Mouse (Mus musculus): ENCODE data around the gene Cds1. TPM values are rescaled to one million over a fixed set of nuclear protein-coding genes. Genes with fewer than 3 reads are reported as not detected.

The Cds1 gene
- total and polyA plus RNA-seq, 3 experiments: not detected

DNA sequence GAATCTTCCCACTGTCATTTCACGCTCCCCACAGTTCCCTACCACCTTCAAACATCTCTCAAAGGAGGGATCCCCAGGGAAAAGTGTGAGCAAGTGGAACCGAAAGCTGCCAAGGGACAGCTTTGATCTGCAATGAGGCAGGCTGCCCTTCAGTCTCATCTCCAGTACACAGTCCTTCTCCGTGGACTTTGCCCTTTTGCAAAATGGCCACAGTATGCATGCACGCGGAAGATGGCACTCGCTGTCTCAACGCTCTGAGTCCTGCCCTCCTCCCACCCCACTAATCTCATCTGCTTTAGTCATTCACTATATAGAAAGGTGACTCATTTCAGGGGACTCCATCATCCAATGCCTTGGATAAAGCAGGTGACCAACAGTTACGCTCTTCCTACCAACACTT lies 81.0 kb downstream of the Cds1 start:
- TF ChIP-seq JUND (IDR thresholded peaks at IDR 0.05; ENCODE audit: low read depth, low read length): no peak
- no peak for TF ChIP-seq TBP (IDR thresholded peaks at IDR 0.05; ENCODE audit: low read depth, low read length)
- no peak for TF ChIP-seq ELF1 (IDR thresholded peaks at IDR 0.05; ENCODE audit: low read depth, low read length)
- no peak for TF ChIP-seq MAX (IDR thresholded peaks at IDR 0.05; ENCODE audit: low read length)
- TF ChIP-seq GATA1 (IDR thresholded peaks at IDR 0.05; ENCODE audit: low read depth, low read length): no peak
- no peak for TF ChIP-seq MXI1 (IDR thresholded peaks at IDR 0.05; ENCODE audit: low read depth, low read length)
- no peak for TF ChIP-seq ZC3H11A (IDR thresholded peaks at IDR 0.05; ENCODE audit: low read depth, low read length)
- no peak for TF ChIP-seq POLR2A (IDR thresholded peaks at IDR 0.05; ENCODE audit: control insufficient read depth in 1 of 2, insufficient read depth in 1 of 2, low read depth in 1 of 2, low read length in 2 of 2, poor library complexity in 1 of 2)
- TF ChIP-seq KAT2A (conservative IDR thresholded peaks at IDR 0.05; ENCODE audit: low read depth, low read length): no peak
- no peak for TF ChIP-seq E2F4 (IDR thresholded peaks at IDR 0.05; ENCODE audit: borderline replicate concordance, low read depth, low read length)
- TF ChIP-seq USF2 (IDR thresholded peaks at IDR 0.05; ENCODE audit: borderline replicate concordance in 1 of 2, insufficient read depth in 1 of 2, low read depth in 1 of 2, low read length in 2 of 2): no peak
- no peak for TF ChIP-seq NELFE (IDR thresholded peaks at IDR 0.05; ENCODE audit: low read depth, low read length)
- no peak for TF ChIP-seq RAD21 (IDR thresholded peaks at IDR 0.05; ENCODE audit: low read depth, low read length)
- H3K9me3 ChIP-seq (replicated peaks; ENCODE audit: insufficient read depth, low read length): no peaks in the 10 kb centered on the region
- no peak overlapping the region for H3K4me3 ChIP-seq (ENCODE audit: control insufficient read depth in 1 of 2, insufficient read depth in 1 of 2, low read depth in 2 of 2, low read length in 2 of 2)
- H3K4me1 ChIP-seq (ENCODE audit: control insufficient read depth in 1 of 2, insufficient read depth in 2 of 2, low read length in 2 of 2): no peaks in the 10 kb centered on the region
- no peak for DNase-seq (ENCODE audit: low read depth, low spot score)
- no peaks in the 10 kb centered on the region; a peak in 2 of 4 replicates for H3K36me3 ChIP-seq (ENCODE audit: control insufficient read depth in 1 of 2, insufficient read depth in 2 of 2, low read length in 2 of 2)
- H3K79me2 ChIP-seq (ENCODE audit: control insufficient read depth, insufficient read depth, low read length, poor library complexity): no peaks in the 10 kb centered on the region
- no peak overlapping the region for H3K9ac ChIP-seq (ENCODE audit: control insufficient read depth, low read depth, low read length, poor library complexity, severe bottlenecking)
- H3K27ac ChIP-seq (ENCODE audit: control insufficient read depth, low read depth, low read length): no peak overlapping the region
- no peaks in the 10 kb centered on the region for H3K27me3 ChIP-seq (ENCODE audit: control insufficient read depth in 1 of 2, insufficient read depth in 2 of 2, low read length in 2 of 2)

DNA sequence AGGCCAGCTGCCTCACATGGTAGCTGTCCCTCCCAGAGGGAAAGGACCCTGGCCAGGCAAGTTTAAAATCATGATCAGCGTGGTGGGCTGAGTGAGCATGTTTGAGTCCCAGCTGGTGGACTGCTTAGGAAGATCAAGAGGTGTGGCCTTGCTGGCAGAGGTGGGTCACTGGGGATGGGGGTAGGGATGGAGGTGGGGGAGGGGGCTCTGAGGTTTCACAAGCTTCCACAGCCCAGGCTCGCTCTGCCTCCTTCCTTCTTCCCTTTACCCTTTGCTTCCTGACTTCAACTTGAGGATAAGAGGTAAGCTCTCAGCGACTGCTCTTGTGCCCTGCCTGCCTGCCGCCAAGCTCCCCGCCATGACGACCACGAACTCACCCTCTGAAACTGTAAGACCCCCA lies 82.4 kb downstream of the Cds1 start:
- H3K79me2 ChIP-seq (ENCODE audit: control insufficient read depth, insufficient read depth, low read length, poor library complexity): no peaks in the 10 kb centered on the region
- no peaks in the 10 kb centered on the region for H3K4me1 ChIP-seq (ENCODE audit: control insufficient read depth in 1 of 2, insufficient read depth in 2 of 2, low read length in 2 of 2)
- no peak overlapping the region for H3K9ac ChIP-seq (ENCODE audit: control insufficient read depth, low read depth, low read length, poor library complexity, severe bottlenecking)
- H3K36me3 ChIP-seq (ENCODE audit: control insufficient read depth in 1 of 2, insufficient read depth in 2 of 2, low read length in 2 of 2): no peaks in the 10 kb centered on the region; a peak in 1 of 4 replicates
- DNase-seq (ENCODE audit: low read depth, low spot score): no peak
- no peaks in the 10 kb centered on the region for H3K27me3 ChIP-seq (ENCODE audit: control insufficient read depth in 1 of 2, insufficient read depth in 2 of 2, low read length in 2 of 2)
- H3K27ac ChIP-seq (ENCODE audit: control insufficient read depth, low read depth, low read length): 0 out of 2 replicates have a peak overlapping the region, but pooled peaks have one; percentile 31
- TF ChIP-seq POLR2A (IDR thresholded peaks at IDR 0.05; ENCODE audit: control insufficient read depth in 1 of 2, insufficient read depth in 1 of 2, low read depth in 1 of 2, low read length in 2 of 2, poor library complexity in 1 of 2) (no peak), ZC3H11A (IDR thresholded peaks at IDR 0.05; ENCODE audit: low read depth, low read length) (no peak), USF2 (IDR thresholded peaks at IDR 0.05; ENCODE audit: borderline replicate concordance in 1 of 2, insufficient read depth in 1 of 2, low read depth in 1 of 2, low read length in 2 of 2) (no peak), NELFE (IDR thresholded peaks at IDR 0.05; ENCODE audit: low read depth, low read length) (no peak), MYC (IDR thresholded peaks at IDR 0.05; ENCODE audit: low read depth, low read length) (no peak), POLR2AphosphoS5 (IDR thresholded peaks at IDR 0.05; ENCODE audit: borderline replicate concordance, low read depth, low read length) (no peak)
- no peak overlapping the region for H3K4me3 ChIP-seq (ENCODE audit: control insufficient read depth in 1 of 2, insufficient read depth in 1 of 2, low read depth in 2 of 2, low read length in 2 of 2)
- no peaks in the 10 kb centered on the region for H3K9me3 ChIP-seq (replicated peaks; ENCODE audit: insufficient read depth, low read length)

Measured in MEL (cell line).